Comparison of ENCODE assay signal across 9 mouse cellular contexts in the genomic region with DNA sequence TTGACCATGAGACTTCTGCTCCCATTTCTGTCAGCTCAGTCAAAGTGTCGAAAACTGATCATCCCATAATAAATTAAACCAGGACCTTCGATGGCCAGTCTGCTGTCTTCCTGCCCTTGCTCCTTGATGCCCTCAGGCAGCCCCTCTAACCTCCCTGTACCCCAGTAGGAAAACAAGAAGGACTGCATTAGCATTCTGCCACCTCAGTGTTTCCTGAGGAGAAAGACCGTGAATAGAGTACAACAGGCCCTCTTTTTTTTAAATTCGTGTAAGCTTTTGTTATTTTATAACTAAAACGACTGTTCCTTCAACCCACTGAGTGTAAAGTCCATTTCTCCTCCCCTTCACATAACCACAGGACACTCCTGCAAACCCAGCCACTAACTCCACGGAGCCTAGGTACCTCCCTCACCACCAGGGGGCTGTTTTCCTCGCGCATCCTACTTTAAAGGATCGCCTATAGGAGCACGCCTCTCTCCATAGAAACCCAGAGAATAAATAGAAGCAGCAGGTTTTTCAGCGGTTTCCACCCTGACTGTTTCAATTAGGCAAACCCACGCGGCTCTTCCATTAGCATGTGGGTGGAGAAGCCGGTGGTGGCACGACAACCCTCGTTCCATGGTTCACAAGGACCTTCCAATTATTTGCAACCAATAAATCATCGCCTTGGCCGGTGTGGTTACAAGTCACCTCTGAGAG.
A peak's percentile ranks its signal among the peaks of the same experiment; 100 is the strongest.
DNase-seq lines count a peak whose midpoint lies in the region; ATAC-seq and TF ChIP-seq lines count a peak whose summit lies in the region.
"Had no signal": no experiment of that assay in that cellular context is flagged by ENCODE, and none has a peak within 500 bp of the region (broad histone marks: within the 10 kb centered on the region; RNA-seq: fewer than 3 reads in every experiment).

No protein-coding gene starts in this region.

- H3K4me3 ChIP-seq in forebrain, embryonic 11.5 days (ENCODE audit: low read depth, low read length) = no peak overlapping the region
- H3K4me3 ChIP-seq in midbrain, embryonic 13.5 days (replicated peaks) = peak overlapping the region; percentile 19
- H3K4me3 ChIP-seq: heart, embryonic 15.5 days had no signal

- H3K36me3 ChIP-seq in forebrain, embryonic 11.5 days (ENCODE audit: control insufficient read depth, insufficient read depth, low read length) = no peaks in the 10 kb centered on the region
- no peaks in the 10 kb centered on the region for H3K36me3 ChIP-seq in midbrain, embryonic 13.5 days
- H3K36me3 ChIP-seq: heart, embryonic 15.5 days had no signal

- no peak for TF ChIP-seq POLR2A in brain, embryonic 14.5 days (IDR thresholded peaks at IDR 0.05; ENCODE audit: borderline replicate concordance, extremely low read depth, insufficient read depth, insufficient read length, poor library complexity, severe bottlenecking)

- 23% methylated on average over 18 of the region's 18 CpGs for WGBS in forebrain, embryonic 11.5 days
- 24% methylated on average over 18 of the region's 18 CpGs for WGBS in midbrain, embryonic 13.5 days

- H3K4me1 ChIP-seq in forebrain, embryonic 11.5 days (replicated peaks; ENCODE audit: control insufficient read depth, insufficient read depth, low read length) = no peaks in the 10 kb centered on the region
- H3K4me1 ChIP-seq in midbrain, embryonic 13.5 days (replicated peaks) = peaks cover 4% of the 10 kb centered on the region

- peak; percentile 82; the same call in 1 of the 2 replicates for ATAC-seq in forebrain, embryonic 11.5 days (replicated peaks; ENCODE audit: low FRiP score)
- ATAC-seq in midbrain, embryonic 13.5 days = peak; percentile 72
- ATAC-seq in activated CD4-positive, CD25-positive, alpha-beta regulatory T cell, adult 4 months = no peak

- DNase-seq in NIH3T3 (ENCODE audit: low read depth) (peak; percentile 47), MN1 (ENCODE audit: low spot score) (no peak)
- peak; percentile 77 for DNase-seq in brain, embryonic 14.5 days (ENCODE audit: low read depth)
- peak; percentile 69 for DNase-seq in forebrain, embryonic 11.5 days (ENCODE audit: low spot score)
- DNase-seq in hindlimb bud, embryonic 11.5 days (ENCODE audit: extremely low spot score, low read depth, low spot score) = peak; percentile 33
- DNase-seq in layer of hippocampus, postnatal 36 days = peak; percentile 50 to 51

- no peaks in the 10 kb centered on the region for H3K27me3 ChIP-seq in forebrain, embryonic 11.5 days (ENCODE audit: control insufficient read depth, insufficient read depth, low read length)
- no peaks in the 10 kb centered on the region for H3K27me3 ChIP-seq in midbrain, embryonic 13.5 days

- no peak overlapping the region for H3K27ac ChIP-seq in forebrain, embryonic 11.5 days (ENCODE audit: low read depth, low read length)
- no peak overlapping the region for H3K27ac ChIP-seq in midbrain, embryonic 13.5 days
- H3K27ac ChIP-seq: heart, embryonic 15.5 days had no signal

- peak overlapping the region; percentile 24; the same call in 1 of the 2 replicates for H3K4me2 ChIP-seq in forebrain, embryonic 11.5 days (ENCODE audit: low read depth, low read length, severe bottlenecking)
- H3K4me2 ChIP-seq in midbrain, embryonic 13.5 days (replicated peaks) = peak overlapping the region; percentile 46
- H3K4me2 ChIP-seq: heart, embryonic 15.5 days had no signal

- H3K9ac ChIP-seq in forebrain, embryonic 11.5 days (ENCODE audit: low read length) = no peak overlapping the region
- H3K9ac ChIP-seq in midbrain, embryonic 13.5 days (replicated peaks) = no peak overlapping the region
- H3K9ac ChIP-seq: heart, embryonic 15.5 days had no signal

- peak; percentile 75; the same call in 1 of the 2 replicates for TF ChIP-seq CTCF in brain, embryonic 14.5 days (IDR thresholded peaks at IDR 0.05; ENCODE audit: borderline replicate concordance, extremely low read depth, insufficient read depth, insufficient read length)

- no peaks in the 10 kb centered on the region for H3K9me3 ChIP-seq in forebrain, embryonic 11.5 days (ENCODE audit: control insufficient read depth, low read length)
- 0 out of 2 replicates have a peak, but pooled peaks cover 4% of the 10 kb centered on the region for H3K9me3 ChIP-seq in midbrain, embryonic 13.5 days
- H3K9me3 ChIP-seq: heart, embryonic 15.5 days had no signal
